Mouse (Mus musculus) thymus, adult 2 months (tissue): ENCODE measurements around the gene 5730522E02Rik. TPM values are rescaled to one million over a fixed set of nuclear protein-coding genes. Genes with fewer than 3 reads are reported as not detected.

Source experiments
- DNase-seq: peaks from one replicate; pipeline ENCODE4 v3.0.0; 2021
- H3K27ac ChIP-seq: fragments of 200-500 bp; 2 replicates; pipeline ENCODE4 v1.5.1; 2012; ENCODE audit warnings: low read length, control low read depth; ENCODE audit not compliant: control insufficient read depth, insufficient read depth
- H3K27me3 ChIP-seq: fragments of 200-500 bp; 2 replicates; pipeline ENCODE4 v1.6.1; 2012; ENCODE audit warnings: mild to moderate bottlenecking, low read length, moderate library complexity, mixed read lengths; ENCODE audit not compliant: control insufficient read depth, insufficient read depth
- H3K36me3 ChIP-seq: fragments of 200-500 bp; 2 replicates; pipeline ENCODE4 v1.6.1; 2012; ENCODE audit warnings: mild to moderate bottlenecking, low read length, moderate library complexity; ENCODE audit not compliant: control insufficient read depth, insufficient read depth
- H3K4me1 ChIP-seq: fragments of 200-500 bp; replicated peaks from 2 replicates; pipeline ENCODE4 v1.6.1; 2012; ENCODE audit warnings: low read length; ENCODE audit not compliant: control insufficient read depth, insufficient read depth
- H3K4me3 ChIP-seq: fragments of 200-500 bp; 2 replicates; pipeline ENCODE4 v1.5.1; 2012; ENCODE audit warnings: mild to moderate bottlenecking, low read length, control low read depth, moderate library complexity; ENCODE audit not compliant: control insufficient read depth, insufficient read depth
- CTCF ChIP-seq: fragments of 200-500 bp; IDR thresholded peaks from 2 replicates; pipeline ENCODE4 v1.5.1; 2012; ENCODE audit warnings: mild to moderate bottlenecking, control low read depth, low read length, moderate library complexity, borderline replicate concordance; ENCODE audit not compliant: control insufficient read depth, poor library complexity, insufficient read depth; ENCODE audit errors: extremely low read depth
- POLR2A ChIP-seq: fragments of 200-500 bp; IDR thresholded peaks from 2 replicates; pipeline ENCODE4 v1.6.1; 2012; ENCODE audit warnings: mild to moderate bottlenecking, low read length, control low read depth, moderate library complexity; ENCODE audit not compliant: control insufficient read depth, poor library complexity, insufficient read depth; ENCODE audit errors: extremely low read depth
- WGBS: fragments of 180-500 bp; shearing (Covaris S2); methylation state at CpG from one replicate; pipeline ENCODE4 v1.1.7; 2018; 5-methylcytosine and 5-hydroxymethylcytosine counted together
- polyA plus RNA-seq: library from polyadenylated mRNA; depleted of rRNA; stranded (reverse); fragments of >200 nt; gene quantifications from 2 replicates; pipeline ENCODE4 v1.2.3, GENCODE M21; 2012

The 5730522E02Rik gene
- polyA plus RNA-seq, 1 experiment: 0.23 TPM

DNA sequence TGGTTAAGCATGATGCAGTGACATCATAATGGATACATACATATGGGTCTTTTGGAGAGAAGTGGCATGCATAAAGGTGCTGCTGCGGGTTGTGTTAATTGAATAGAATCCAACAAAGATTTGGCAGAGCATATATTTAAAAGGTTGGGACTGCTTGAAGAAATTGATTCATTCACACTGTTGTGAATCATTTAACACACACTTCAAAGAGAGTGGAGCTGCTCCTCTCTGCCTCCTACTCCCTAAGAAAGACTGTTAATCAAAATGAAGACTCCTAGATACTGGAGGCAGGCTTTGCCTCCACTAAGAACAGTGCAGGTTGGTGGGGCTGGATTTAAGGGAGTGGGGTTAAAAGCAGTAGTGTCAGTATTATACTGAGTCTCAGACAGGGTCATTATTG, 218.3 kb downstream of the 5730522E02Rik start:
- Histone ChIP-seq H3K36me3 (no peaks in the 10 kb centered on the region), H3K27me3 (no peaks in the 10 kb centered on the region), H3K27ac (no peak overlapping the region), H3K4me1 (no peaks in the 10 kb centered on the region), H3K4me3 (no peak overlapping the region)
- no peak for DNase-seq
- 97% methylated on average over 1 of the region's 1 CpGs for WGBS
- no peak for TF ChIP-seq POLR2A
- no peak for TF ChIP-seq CTCF

- H3K4me3 ChIP-seq: no peak overlapping the region
- WGBS: 90% methylated on average over 5 of the region's 5 CpGs
- TF ChIP-seq POLR2A: no peak
- no peak for TF ChIP-seq CTCF
Observed at GRCm38 (mm10) chr11:25978736-25979276, 231.8 kb downstream of the 5730522E02Rik start.

DNA sequence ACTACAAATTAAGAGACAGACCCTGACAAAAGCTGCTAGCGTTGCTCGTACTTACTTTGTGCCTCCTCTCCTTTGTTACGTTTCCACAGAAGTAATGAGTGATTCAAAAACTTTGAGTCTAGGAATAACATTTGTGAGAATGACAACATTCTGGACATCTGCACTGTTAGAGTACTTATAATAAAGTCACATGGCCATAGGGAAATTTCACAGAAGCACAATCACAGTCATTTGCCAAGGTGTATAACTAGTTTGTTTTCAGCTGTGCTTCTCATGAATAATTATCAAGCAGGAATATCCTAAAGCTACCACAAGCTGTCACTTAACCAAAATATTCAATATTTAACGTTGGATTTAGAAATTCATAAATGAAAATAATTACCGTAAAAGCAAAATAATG, 269.1 kb downstream of the 5730522E02Rik start:
- H3K4me3 ChIP-seq: no peak overlapping the region
- DNase-seq: no peak
- H3K36me3 ChIP-seq: no peaks in the 10 kb centered on the region
- H3K27me3 ChIP-seq: no peaks in the 10 kb centered on the region
- WGBS: 92% methylated on average over 5 of the region's 5 CpGs
- TF ChIP-seq CTCF: no peak
- TF ChIP-seq POLR2A: no peak
- no peaks in the 10 kb centered on the region for H3K4me1 ChIP-seq
- no peak overlapping the region for H3K27ac ChIP-seq

More at GRCm38 (mm10) chr11:25978736-25979276, 231.8 kb downstream of the 5730522E02Rik start:
- no peaks in the 10 kb centered on the region for H3K36me3 ChIP-seq
- H3K4me1 ChIP-seq: no peaks in the 10 kb centered on the region
- DNase-seq: no peak
- H3K27ac ChIP-seq: no peak overlapping the region
- no peaks in the 10 kb centered on the region for H3K27me3 ChIP-seq

GRCm38 (mm10) chr11:25940716-25941294, 269.8 kb downstream of the 5730522E02Rik start:
- DNase-seq: no peak
- no peaks in the 10 kb centered on the region for H3K27me3 ChIP-seq
- H3K36me3 ChIP-seq: no peaks in the 10 kb centered on the region
- no peaks in the 10 kb centered on the region for H3K4me1 ChIP-seq
- no peak overlapping the region for H3K27ac ChIP-seq
- WGBS: 85% methylated on average over 4 of the region's 4 CpGs
- no peak for TF ChIP-seq POLR2A
- no peak for TF ChIP-seq CTCF
- no peak overlapping the region for H3K4me3 ChIP-seq

- no peak for DNase-seq
- no peak overlapping the region for H3K27ac ChIP-seq
- H3K4me3 ChIP-seq: no peak overlapping the region
- no peaks in the 10 kb centered on the region for H3K27me3 ChIP-seq
- WGBS: 92% methylated on average over 2 of the region's 2 CpGs
- TF ChIP-seq POLR2A (no peak), CTCF (no peak)
- H3K36me3 ChIP-seq: no peaks in the 10 kb centered on the region
- H3K4me1 ChIP-seq: no peaks in the 10 kb centered on the region
Observed at GRCm38 (mm10) chr11:25926267-25926666, 284.3 kb downstream of the 5730522E02Rik start.

- H3K4me1 ChIP-seq: no peaks in the 10 kb centered on the region
- no peaks in the 10 kb centered on the region for H3K36me3 ChIP-seq
- H3K27ac ChIP-seq: no peak overlapping the region
- no peak for TF ChIP-seq POLR2A
- no peak for TF ChIP-seq CTCF
- 93% methylated on average over 2 of the region's 2 CpGs for WGBS
- H3K27me3 ChIP-seq: no peaks in the 10 kb centered on the region
- H3K4me3 ChIP-seq: no peak overlapping the region
- no peak for DNase-seq
Observed at GRCm38 (mm10) chr11:25902321-25902720, 308.2 kb downstream of the 5730522E02Rik start.
